Mouse (Mus musculus) left cerebral cortex, postnatal 4 days (tissue): ENCODE results near the gene Cadm1. TPM values are rescaled to one million over a fixed set of nuclear protein-coding genes. Genes with fewer than 3 reads are reported as not detected.

ENCODE experiments used
- DNase-seq: peaks from one replicate; pipeline ENCODE4 v3.0.0-alpha.2; 2022
- intact Hi-C: fragments of 180-260 bp; cut with DNase I; formaldehyde crosslinking; loops from one replicate; pipeline ENCODE4 v1.15.1; 2025
- total RNA-seq, 2 experiments: library from RNA; stranded (reverse); gene quantifications; 2 replicates each; pipeline ENCODE4 v1.2.3; 2021

Cadm1 gene
- total RNA-seq, 2 experiments from 2014 or later = 235 to 290 TPM

GRCm38 (mm10) chr9:47772750-47773149 lies 242.8 kb downstream of the Cadm1 start:
- intact Hi-C loops = no loop called here
- DNase-seq = no peak

GRCm38 (mm10) chr9:47776941-47777919 lies 247.3 kb downstream of the Cadm1 start:
- DNase-seq = no peak
- intact Hi-C loops = no loop called here

- DNase-seq = peak; percentile 16
- intact Hi-C loops = no loop called here
Measured at GRCm38 (mm10) chr9:47778438-47778837, 248.5 kb downstream of the Cadm1 start.

- DNase-seq = no peak
- intact Hi-C loops = no loop called here
Measured at GRCm38 (mm10) chr9:47779291-47779690, 249.3 kb downstream of the Cadm1 start.

GRCm38 (mm10) chr9:47786642-47787041 lies 256.7 kb downstream of the Cadm1 start:
- DNase-seq = no peak
- intact Hi-C loops = no loop called here

GRCm38 (mm10) chr9:47798478-47798877 lies 268.5 kb downstream of the Cadm1 start:
- DNase-seq = no peak
- intact Hi-C loops = no loop called here

- intact Hi-C loops = no loop called here
- DNase-seq = no peak
Measured at GRCm38 (mm10) chr9:47801242-47801641, 271.3 kb downstream of the Cadm1 start.

- no peak for DNase-seq
- intact Hi-C loops = no loop called here
Measured at GRCm38 (mm10) chr9:47802527-47802926, 272.6 kb downstream of the Cadm1 start.

GRCm38 (mm10) chr9:47803531-47804105 lies 273.6 kb downstream of the Cadm1 start:
- DNase-seq = no peak

GRCm38 (mm10) chr9:47805658-47806057 lies 275.7 kb downstream of the Cadm1 start:
- DNase-seq = no peak
- intact Hi-C loops = no loop called here

More at GRCm38 (mm10) chr9:47803531-47804105, 273.6 kb downstream of the Cadm1 start:
- intact Hi-C loops = no loop called here

GRCm38 (mm10) chr9:47825668-47826067 lies 295.7 kb downstream of the Cadm1 start:
- no peak for DNase-seq
- intact Hi-C loops = no loop called here

- DNase-seq = no peak
- intact Hi-C loops = no loop called here
Measured at GRCm38 (mm10) chr9:47828762-47829161, 298.8 kb downstream of the Cadm1 start.

GRCm38 (mm10) chr9:47829204-47829603 lies 299.2 kb downstream of the Cadm1 start:
- intact Hi-C loops = no loop called here
- DNase-seq = no peak

- no peak for DNase-seq
- intact Hi-C loops = no loop called here
Measured at GRCm38 (mm10) chr9:47829846-47830245, 299.9 kb downstream of the Cadm1 start.

GRCm38 (mm10) chr9:47831412-47831811 lies 301.4 kb downstream of the Cadm1 start:
- no peak for DNase-seq
- intact Hi-C loops = no loop called here

- intact Hi-C loops = no loop called here
Measured at GRCm38 (mm10) chr9:47838170-47838569, 308.2 kb downstream of the Cadm1 start.

GRCm38 (mm10) chr9:47838890-47839691 lies 309.1 kb downstream of the Cadm1 start:
- intact Hi-C loops = no loop called here
- DNase-seq = peak; percentile 45

More at GRCm38 (mm10) chr9:47838170-47838569, 308.2 kb downstream of the Cadm1 start:
- DNase-seq = no peak

GRCm38 (mm10) chr9:47839692-47840025 lies 309.7 kb downstream of the Cadm1 start:
- no peak for DNase-seq
- intact Hi-C loops = no loop called here

GRCm38 (mm10) chr9:47843328-47843727 lies 313.4 kb downstream of the Cadm1 start:
- intact Hi-C loops = no loop called here
- peak; percentile 40 for DNase-seq

GRCm38 (mm10) chr9:47846275-47846674 lies 316.3 kb downstream of the Cadm1 start:
- intact Hi-C loops = no loop called here
- no peak for DNase-seq

- intact Hi-C loops = no loop called here
- DNase-seq = no peak
Measured at GRCm38 (mm10) chr9:47846926-47847325, 317.0 kb downstream of the Cadm1 start.
